Mouse (Mus musculus) G1E (cell line): ENCODE data around the gene Trappc13.

ENCODE experiments used
- CTCF ChIP-seq: IDR thresholded peaks from 2 replicates; pipeline ENCODE4 v1.5.1; 2012; ENCODE audit warnings: low read depth, low read length, inconsistent platforms, mixed read lengths
- GATA1 ChIP-seq: IDR thresholded peaks from 2 replicates; pipeline ENCODE4 v1.6.1; 2012; ENCODE audit warnings: borderline replicate concordance, low read length, inconsistent platforms, mixed read lengths
- POLR2AphosphoS5 ChIP-seq: IDR thresholded peaks from 2 replicates; pipeline ENCODE4 v1.6.1; 2012; ENCODE audit warnings: low read depth, low read length, inconsistent platforms; ENCODE audit not compliant: insufficient replicate concordance
- TAL1 ChIP-seq: conservative IDR thresholded peaks from 2 replicates; pipeline ENCODE4 v1.6.1; 2012; ENCODE audit warnings: low read depth, low read length, inconsistent platforms, mixed read lengths

- TF ChIP-seq CTCF = no peak
- no peak for TF ChIP-seq POLR2AphosphoS5
- TF ChIP-seq GATA1 = no peak
- no peak for TF ChIP-seq TAL1
Observed at GRCm38 (mm10) chr13:104145646-104146045, 32.6 kb downstream of the Trappc13 start.
